Mouse (Mus musculus) right cerebral cortex, postnatal 25 days (tissue): Measurements from ENCODE around the gene Pym1.
"Not testable (repeated sequence)": the region's sequence is repeated elsewhere in the genome, so short reads cannot be mapped to it uniquely, and the experiment has no call there.

Experiments
- DNase-seq: peaks from one replicate; pipeline ENCODE4 v3.0.0; 2022

The Pym1 gene

DNA sequence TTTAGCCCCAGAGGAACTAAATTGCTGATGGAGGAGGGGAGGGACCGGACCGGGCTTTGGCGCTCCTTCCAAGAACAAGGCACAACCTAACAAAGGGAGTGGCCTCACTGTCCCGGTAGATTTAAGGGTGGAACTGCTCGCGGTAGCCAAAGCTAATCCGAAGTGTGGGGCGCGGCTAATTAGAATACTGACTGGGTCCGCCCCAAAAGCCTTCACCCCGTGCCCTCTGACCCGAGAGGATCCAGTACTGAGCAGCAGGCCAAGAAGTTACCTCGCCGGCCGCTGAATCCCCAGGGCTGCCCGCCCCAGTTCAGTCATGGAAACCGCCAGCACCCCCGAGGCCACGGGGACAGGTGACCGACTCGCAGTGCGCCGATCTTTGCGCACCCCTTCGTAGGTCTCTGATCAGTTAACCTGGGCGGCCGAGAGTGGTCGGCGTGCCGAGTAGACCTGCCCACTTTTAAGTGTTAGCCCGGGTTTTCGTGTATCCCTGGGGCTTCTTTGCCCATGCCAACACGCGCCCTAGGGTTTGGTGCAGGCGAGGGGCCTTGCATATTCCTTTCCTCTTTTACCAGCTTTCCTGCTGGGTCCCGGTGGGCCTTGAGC, at the start of gene Pym1:
Gene Pym1, plus strand, starts transcription at position 244 of the 606 bp plus-strand sequence.
- DNase-seq, result no peak

DNA sequence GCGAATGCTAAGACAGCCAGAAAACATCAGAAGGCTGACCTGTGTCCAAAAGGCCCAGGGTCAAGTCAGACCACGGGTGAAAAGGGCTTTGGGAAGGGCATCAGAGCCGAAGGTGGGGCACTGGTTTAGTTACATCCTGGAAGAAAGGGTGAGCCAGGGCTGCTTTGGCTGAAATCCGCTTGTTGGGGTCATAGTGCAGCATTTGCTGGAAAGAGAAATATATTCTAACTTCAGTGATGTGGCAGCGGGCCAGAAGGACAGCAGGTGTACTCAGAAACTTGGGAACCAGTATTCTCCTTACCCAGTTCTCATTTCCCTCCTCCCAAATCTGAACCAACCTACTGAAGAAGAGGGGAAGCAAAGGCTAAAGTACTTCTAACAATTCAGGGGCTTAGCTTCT, 48.7 kb upstream of the Pym1 start:
- no peak for DNase-seq

DNA sequence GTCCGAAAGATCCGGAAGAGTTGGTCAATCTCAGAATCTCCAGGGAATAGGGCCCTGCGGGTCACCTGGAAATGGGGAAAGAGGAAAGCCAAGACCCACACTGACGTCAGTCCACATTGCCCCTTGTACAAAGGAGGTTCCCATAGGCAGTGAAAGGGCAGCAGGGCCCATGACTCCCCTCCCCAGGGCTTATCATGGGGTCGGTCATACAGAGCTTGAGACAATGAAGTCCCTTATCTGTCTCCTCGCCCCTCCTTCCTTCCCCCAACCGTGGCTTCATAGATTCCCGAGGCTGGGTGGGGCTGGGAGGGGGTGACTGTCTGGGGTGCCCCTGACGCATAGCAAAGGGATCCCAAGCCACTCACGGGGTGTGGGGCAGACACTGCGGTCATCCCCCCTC, 48.1 kb upstream of the Pym1 start:
- no peak for DNase-seq

DNA sequence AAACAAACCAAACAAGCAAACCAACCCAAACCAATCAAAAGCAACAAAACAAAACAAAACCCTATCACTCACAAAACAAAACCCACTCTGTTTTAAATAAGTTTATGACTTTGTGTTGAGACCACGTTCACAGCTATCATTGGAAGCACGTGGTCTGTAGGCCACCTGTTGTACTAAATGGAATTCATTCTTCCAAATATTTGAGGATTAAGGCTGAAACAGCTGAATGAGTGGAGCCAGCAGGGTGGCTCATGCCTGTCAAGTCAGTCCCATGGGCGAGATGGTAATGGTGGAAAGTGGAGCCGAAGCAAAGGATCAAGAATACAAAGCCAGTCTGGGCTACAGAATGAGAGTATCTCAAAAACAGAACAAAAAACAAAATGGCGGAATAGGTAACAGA, 47.0 kb upstream of the Pym1 start:
- DNase-seq, result no peak

DNA sequence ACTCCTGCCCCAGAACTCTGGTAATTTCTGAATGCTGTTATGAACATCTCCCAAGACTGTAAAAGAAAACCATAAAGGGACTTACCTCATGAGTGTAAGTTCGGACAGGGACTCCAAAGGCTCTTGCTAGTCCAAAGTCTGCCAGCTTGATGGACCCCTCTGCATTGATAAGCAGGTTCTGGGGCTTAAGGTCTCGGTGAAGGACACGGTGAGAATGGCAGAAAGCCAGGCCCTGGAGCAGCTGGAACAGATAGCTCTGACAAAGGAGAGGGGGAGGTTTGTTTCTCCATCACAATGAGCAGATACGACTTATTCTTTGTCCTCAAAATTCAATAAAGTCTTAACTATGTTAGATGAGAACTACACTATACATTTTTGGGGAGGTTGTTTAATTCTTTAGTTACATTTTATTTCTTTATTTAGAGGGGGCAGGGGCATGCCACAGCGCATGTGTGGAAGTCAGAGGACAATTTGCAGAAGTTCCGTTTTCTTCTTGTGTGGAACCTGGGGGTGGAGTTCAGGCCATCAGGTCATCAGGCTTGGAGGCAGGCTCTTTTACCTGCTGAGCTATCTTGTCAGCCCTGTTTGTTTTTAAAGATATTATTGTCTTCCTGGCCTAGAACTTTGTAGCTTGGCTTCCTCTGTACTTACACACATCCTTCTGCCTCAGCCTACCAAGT, 45.2 kb upstream of the Pym1 start:
- DNase-seq, result no peak

DNA sequence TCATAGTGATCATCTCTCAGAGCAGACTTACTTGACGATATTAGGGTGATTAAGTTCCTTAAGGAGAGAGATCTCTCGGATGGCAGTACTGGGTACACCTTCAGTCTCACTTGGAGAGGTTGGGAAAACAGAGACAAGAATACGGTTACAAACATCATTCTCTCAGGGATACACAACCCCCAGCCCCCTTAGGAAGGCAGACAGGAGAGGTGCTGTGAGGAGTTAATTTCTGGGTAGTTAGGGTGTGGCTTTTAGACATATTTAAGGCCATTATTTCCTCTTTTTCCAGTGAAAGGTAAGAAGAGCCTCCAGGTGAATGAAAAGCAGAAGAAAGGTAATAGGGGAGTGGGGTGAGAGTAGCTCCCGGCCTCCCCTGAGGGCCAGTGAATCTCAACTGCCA, 43.8 kb upstream of the Pym1 start, which contains the start of gene Pmel:
Gene Pmel, plus strand, starts transcription at position 301 of the 400 bp plus-strand sequence.
- no peak for DNase-seq

DNA sequence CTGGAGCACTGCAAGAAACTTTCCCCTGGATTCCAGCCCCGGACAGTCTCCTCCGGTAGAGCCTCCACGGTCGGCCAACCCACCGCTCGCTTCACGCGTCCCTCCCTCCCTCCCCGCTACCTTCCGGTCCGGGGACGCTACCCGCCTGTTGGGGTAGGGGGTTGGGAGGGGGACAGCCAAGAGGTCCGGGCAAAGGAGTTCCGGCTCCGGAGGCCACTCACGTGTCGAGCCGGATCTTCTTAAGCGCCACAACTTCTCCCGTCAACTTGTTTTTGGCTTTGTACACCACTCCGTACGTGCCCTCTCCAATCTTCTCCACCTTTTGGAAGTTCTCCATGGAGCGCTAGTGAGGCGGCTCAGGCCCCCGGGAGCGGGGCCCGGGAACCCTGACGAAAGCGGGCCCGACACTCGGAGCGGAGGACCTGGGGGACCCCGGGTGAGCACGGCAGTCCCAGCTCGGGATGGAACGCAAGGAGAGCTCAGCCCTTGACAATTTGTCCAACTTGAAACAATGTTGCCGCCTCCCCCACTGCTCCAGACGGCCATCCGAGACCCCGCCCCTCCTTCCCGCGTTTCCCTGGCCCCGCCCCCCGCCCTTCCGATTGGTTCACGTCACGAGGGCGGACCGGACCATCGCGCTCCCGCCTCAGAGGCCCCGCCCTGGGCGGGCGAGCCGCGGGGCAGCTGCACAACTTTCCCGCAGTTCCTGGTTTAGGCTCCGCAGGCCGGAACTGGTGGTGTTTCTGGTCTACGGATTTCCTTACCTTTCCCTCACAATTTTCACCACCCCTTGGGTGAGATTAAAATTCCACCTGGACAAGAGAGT, 43.0 kb upstream of the Pym1 start, which contains the start of gene Cdk2:
Gene Cdk2, minus strand, starts transcription at position 541 of the 826 bp plus-strand sequence.
- peak; percentile 84 for DNase-seq

DNA sequence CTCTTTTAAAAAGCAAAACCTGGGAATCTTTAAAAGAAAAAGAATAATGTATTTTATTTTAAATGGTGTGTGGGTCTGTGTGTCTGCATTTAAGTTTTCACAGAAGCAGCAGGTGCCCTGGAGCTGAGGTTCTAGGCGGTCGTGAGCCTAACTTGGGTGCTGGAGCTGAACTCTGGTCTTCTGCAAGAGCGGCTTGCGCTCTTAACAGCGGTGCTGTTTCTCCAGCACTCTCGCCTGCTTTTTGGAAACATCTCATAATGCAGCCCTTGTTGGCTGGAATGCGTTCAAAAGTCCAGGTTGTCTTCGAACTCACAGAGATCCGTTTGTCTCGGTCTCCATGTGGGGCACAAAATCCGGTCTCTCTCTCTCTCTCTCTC, 42.4 kb upstream of the Pym1 start:
- DNase-seq, result no peak

DNA sequence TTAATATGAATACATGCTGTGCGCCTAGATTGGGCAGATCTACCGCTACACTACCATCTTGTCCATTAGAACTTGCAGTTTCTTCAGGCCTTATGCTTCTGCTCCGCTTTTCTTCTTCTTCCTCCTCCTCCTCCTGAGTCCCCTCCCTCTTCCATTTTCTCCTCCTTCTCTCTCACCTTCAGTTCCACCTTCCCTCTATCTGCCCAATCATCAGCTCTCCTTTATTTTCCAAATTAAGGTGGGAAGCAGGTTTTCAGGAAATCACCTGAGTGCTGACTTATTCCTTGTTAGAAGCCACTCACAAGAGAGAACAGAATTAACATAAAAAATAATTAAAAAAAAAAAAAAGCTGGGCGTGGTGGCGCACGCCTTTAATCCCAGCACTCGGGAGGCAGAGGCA, 36.4 kb upstream of the Pym1 start:
- DNase-seq, result not testable (repeated sequence)

DNA sequence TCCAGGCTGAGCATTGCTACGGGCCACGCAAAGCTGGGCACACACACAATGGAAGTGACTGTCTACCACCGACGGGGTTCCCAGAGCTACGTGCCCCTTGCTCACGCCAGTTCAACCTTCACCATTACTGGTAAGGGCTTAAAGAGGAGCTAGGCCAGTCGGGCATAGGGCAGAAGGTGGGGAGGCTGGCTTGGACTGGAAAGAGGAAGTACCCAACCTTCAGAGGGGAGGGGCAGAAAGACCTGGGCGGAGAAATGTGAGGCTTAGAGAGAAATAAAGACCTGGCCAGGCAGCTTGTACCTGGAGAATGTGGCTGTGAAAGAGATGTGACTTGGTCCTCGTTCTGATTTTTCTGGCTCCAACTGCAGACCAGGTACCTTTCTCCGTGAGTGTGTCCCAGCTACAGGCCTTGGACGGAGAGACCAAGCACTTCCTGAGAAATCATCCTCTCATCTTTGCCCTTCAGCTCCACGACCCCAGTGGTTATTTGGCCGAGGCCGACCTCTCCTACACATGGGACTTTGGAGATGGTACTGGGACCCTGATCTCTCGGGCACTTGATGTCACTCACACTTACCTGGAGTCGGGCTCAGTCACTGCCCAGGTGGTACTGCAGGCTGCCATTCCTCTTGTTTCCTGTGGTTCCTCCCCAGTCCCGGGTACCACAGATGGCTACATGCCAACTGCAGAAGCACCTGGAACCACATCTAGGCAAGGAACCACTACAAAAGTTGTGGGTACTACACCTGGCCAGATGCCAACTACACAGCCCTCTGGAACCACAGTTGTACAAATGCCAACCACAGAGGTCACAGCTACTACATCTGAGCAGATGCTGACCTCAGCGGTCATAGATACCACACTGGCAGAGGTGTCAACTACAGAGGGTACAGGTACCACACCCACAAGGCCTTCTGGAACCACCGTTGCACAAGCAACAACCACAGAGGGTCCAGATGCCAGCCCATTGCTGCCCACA, 31.8 kb upstream of the Pym1 start:
- no peak for DNase-seq

DNA sequence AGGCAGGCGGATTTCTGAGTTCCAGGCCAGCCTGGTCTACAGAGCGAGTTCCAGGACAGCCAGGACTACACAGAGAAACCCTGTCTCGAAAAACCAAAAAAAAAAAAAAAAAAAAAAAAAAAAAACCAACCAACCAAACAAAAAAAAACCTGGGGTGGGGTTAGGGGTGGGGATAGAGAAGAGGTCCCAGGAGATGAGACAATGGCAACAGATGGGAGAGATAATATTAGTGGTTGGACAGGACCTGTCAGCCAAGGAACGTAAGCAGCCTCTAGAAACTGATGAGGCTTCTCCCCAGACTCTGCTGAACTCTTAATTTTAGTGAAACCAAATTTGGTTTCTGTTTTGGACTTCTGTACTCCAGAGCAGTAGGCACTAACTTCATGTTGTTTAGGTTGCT, 22.2 kb upstream of the Pym1 start:
- not testable (repeated sequence) for DNase-seq

DNA sequence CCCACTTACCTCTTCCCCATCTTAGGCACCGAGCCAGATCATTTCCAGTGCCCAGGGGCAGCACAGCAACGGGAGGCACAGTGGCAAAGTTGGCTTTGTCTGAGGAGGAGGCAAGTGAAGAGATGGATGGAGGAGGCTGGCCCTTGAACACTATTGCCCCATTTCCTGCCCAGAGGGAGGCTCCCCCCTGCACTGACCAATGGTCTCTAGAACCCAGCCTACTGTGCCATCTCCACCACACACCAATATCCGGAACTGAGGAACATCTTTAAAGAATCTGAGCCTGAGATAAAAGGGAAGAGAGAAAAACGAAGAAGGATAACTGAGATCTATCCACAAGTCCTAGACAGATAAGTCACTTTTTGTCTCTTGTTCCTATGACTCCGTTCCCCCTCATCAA, 19.6 kb upstream of the Pym1 start:
- no peak for DNase-seq

DNA sequence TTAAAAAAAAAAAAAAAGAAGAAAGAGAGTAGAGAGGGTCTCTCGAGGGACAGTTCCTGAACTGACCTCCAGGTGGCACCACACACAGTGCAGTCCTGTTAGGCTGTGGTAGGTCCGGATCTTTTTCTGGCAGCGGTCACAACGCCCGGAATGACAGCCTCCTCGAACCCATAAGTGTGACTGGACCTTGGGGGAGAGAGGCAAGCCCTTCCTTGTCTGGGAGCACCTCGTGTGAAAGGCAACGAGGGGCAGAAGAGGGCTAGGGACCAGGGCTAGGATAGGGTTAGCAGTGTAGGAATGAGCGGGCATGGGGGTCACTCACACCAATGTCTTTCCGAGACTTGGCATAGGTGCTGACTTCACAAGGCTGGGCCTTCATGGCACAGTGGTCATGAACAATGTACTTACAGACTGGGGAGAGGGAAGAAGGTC, 16.7 kb upstream of the Pym1 start:
- peak; percentile 31 for DNase-seq

DNA sequence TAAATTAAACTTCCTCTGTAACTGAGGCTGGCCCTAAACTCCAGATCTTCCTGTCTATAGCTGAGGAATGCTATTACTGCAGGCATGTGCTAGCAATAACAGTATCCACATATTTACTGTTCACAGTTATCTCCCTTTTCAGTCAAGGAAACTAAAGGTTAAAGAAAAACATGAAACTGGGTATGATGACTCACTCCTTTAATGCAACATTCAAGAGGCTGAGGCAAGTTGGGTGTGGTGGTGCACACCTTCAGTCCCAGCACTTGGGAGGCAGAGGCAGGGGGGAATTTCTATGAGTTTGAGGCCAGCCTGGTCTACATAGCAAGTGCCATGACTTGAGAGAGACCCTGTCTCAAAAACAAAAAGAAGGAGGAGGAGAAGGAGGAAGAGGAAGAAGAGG, 15.7 kb upstream of the Pym1 start:
- no peak for DNase-seq

DNA sequence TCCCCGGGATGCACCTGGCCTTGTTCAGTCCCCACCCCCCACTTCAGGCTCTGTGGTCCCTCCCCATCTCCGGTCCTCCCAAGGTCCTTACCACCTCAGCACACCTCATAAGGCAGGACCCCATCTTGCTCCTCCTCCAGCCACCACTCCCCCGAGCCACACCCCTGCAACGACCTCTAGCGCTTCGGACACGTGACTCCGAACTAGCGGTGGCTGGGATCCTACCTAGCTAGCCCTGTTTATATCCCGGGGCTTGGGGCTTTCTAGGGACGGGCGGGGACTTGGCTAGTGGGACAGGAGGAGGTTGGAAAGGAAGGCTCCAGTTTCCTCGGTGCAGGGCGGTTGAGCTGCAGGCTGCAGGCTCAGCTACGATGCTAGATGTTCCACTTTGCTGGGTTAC, 10.3 kb upstream of the Pym1 start:
- DNase-seq, result peak; percentile 10

DNA sequence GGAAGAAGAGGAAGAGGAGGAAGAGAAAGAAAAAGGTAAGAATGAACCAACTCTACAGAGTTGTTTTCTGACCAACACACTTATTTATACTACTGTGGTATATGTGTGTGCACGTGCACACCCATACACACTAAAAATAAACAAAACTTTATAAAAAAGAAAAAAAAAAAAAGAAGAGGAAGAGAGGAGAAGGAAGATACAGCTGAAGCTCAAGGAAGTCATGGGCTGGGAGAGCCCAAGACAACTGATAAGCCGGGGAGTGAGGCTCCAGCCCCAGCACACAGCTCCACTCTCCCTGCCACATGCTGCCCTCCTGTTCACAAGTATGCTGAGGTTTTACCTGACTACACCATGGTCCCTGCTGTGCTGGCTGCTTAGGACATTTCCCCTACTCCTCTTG, 7.4 kb upstream of the Pym1 start:
- DNase-seq, result no peak

DNA sequence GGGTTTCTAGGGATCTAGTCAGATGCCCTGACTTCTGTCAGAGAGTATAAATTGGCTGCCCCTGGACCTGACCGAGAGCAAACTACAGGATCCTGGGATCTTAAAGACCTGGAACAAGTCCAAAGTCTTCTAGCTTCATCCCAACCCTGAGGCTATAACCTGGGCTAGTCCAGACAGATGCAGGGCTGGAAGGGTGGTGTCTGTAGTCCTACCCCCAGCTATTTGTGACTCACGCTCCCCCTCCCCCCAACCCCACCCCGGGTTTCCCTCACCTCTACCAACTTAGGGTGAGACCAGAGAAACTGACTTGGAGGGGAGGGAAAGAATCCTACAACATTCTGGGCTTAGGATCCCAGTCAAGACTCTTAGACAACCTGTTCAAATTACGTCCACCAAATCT, 5.1 kb upstream of the Pym1 start:
- no peak for DNase-seq

DNA sequence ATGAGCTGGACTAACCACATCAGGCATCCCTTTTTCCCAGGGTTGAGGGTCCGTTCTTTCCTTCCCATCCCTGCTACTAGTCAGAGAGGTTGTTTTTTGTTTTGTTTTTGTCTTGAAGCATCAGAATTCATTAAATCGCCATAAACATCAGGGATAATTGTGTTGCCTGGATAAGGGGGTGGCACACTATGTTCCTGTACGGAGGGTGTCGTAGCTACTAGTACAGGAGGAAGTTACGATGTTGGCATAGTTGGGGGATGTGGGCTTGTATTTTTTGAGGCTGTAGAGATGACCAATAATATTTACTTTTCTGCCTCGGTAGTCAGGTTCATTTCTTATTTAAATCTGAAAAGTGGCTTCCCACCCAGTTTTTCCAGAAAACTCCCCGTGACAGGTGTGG, 4.5 kb upstream of the Pym1 start:
- no peak for DNase-seq

DNA sequence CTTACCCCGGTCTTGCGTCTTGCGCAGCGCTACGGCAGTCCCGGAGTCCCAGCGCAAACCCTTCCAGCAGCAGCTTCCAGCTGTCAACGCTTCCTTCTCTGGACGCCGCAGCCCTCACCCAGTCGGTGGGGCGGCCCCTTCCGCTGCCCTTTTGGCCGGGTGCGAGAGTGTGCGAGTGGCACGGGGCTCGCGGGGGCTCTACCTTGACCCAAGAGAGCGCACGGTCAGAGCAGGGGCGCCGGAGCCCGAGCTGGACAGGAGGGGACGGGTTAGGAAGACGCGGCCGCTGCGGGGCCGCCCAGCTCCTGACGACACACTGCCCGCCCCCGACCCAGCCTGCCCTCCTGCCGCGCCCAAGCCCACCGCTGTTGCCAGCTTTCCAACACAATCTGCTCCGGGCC, 3.9 kb upstream of the Pym1 start:
- peak; percentile 41 for DNase-seq

DNA sequence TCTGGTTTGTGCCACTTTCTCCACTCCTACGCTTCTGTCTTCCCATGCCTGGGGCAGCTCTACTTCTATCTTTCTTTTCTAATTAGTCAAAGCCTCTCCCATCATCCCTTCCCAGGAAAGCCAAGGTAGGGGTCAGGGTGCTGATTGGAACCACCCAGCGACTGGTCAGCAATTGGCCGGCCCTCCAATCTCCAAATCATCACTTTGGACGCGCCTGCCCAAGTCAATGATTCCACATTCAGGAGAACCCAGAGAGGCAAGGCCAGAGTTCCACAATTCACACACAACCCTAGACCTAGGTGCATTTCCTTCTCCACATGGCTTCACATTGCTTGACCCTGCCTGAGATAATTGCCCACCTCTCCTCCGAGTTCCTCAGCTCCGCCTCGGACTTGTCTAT, 3.5 kb upstream of the Pym1 start:
- no peak for DNase-seq

DNA sequence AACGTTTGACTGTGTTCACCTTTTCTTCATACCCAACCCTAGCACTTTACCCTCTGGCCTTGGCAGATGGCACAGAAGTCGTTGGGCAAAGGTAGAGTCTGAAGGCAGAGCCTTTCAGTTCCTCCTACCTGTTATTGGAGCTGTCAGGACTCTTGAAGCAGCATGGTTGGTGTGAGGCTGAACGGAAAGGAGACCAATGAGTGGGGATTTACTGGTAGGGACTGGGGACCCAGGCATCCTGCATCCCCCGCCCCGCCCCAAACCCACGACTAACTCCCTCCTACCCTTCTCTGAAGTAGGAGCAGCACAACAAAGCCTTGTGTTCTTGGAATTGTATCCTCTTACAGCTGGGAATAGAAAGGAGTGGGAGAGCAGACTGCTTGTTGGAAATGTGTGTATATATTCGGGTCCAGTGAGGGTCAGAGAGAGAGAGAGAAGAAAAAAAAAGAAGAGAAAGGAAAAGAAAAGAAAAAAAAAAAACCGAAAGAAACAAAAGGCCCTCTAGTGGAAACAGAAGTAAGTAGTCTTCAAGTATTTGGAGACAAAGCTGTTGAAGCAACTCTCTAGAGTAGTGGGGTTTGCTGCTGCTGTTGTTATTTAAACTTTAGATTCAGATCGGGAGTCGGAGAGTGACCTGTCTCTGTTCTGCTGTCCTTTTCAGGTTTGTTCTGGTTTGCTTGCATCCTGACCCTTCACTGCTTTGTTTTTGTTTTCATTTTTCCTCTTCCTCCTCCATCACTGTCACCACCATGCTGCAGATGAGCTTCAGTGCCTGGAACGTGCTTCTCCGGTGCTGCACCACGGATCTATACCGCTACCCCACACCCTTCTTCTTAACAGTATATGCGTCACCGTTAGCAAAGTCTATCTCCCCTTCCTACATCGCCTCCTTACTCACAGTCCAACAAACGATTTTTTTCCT, 2.7 kb upstream of the Pym1 start, which contains the start of gene Dgka:
Gene Dgka, minus strand, starts transcription at position 176 of the 922 bp plus-strand sequence.
- no peak for DNase-seq
